Mouse (Mus musculus): ENCODE results near the gene Slc35f5. TPM values are rescaled to one million over a fixed set of nuclear protein-coding genes. Genes with fewer than 3 reads are reported as not detected.

The Slc35f5 gene
- polyA plus RNA-seq, 1 experiment = 14.5 TPM

- Histone ChIP-seq H3K79me2 (ENCODE audit: control insufficient read depth, insufficient read depth) (no peaks in the 10 kb centered on the region), H3K36me3 (ENCODE audit: control insufficient read depth, insufficient read depth) (peaks cover 12% of the 10 kb centered on the region), H3ac (ENCODE audit: control insufficient read depth, insufficient read length) (no peak overlapping the region), H3K4me2 (ENCODE audit: low read depth) (peak overlapping the region; percentile 7), H3K27me3 (ENCODE audit: control insufficient read depth, insufficient read depth, insufficient read length) (no peaks in the 10 kb centered on the region), H3K4me3 (no peak overlapping the region)
- no peak for TF ChIP-seq SRF (IDR thresholded peaks at IDR 0.05; ENCODE audit: control insufficient read depth, insufficient read length, low read depth)
- no peak for TF ChIP-seq POLR2A (IDR thresholded peaks at IDR 0.05; ENCODE audit: insufficient read length, low read depth)
These were observed 16.6 kb downstream of the Slc35f5 start for GRCm38 (mm10) chr1:125576965-125577364.

DNA sequence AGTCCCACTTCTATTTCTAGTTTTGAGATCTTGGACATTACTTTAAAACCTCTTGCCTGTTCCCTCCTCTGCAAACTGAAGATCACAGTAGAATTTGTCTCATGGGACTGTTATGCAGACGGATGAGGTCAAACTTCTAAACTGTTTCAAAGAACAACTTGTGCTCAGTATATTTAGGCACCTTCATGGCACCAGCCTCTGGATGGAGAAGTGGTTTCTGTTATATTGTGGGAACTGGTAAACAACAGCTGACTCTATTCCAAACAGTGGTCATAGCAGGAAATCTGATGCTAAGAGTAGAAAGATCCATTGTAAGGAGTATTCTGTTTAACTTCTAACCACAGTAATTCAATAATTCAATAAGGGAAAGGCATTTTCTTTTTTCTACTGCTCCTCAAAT lies 17.7 kb downstream of the Slc35f5 start:
- H3K4me2 ChIP-seq (ENCODE audit: low read depth) = no peak overlapping the region
- no peaks in the 10 kb centered on the region for H3K79me2 ChIP-seq (ENCODE audit: control insufficient read depth, insufficient read depth)
- no peak overlapping the region for H3K4me3 ChIP-seq
- no peak for TF ChIP-seq USF1 (IDR thresholded peaks at IDR 0.05; ENCODE audit: low read depth)
- TF ChIP-seq POLR2A (IDR thresholded peaks at IDR 0.05; ENCODE audit: insufficient read length, low read depth) = no peak
- TF ChIP-seq MAX (IDR thresholded peaks at IDR 0.05; ENCODE audit: low read depth) = no peak
- TF ChIP-seq POLR2AphosphoS2 (IDR thresholded peaks at IDR 0.05; ENCODE audit: insufficient read length, low read depth) = no peak
- no peaks in the 10 kb centered on the region for H3K27me3 ChIP-seq (ENCODE audit: control insufficient read depth, insufficient read depth, insufficient read length)
- H3K36me3 ChIP-seq (ENCODE audit: control insufficient read depth, insufficient read depth) = peaks cover 7% of the 10 kb centered on the region
- H3ac ChIP-seq (ENCODE audit: control insufficient read depth, insufficient read length) = no peak overlapping the region

DNA sequence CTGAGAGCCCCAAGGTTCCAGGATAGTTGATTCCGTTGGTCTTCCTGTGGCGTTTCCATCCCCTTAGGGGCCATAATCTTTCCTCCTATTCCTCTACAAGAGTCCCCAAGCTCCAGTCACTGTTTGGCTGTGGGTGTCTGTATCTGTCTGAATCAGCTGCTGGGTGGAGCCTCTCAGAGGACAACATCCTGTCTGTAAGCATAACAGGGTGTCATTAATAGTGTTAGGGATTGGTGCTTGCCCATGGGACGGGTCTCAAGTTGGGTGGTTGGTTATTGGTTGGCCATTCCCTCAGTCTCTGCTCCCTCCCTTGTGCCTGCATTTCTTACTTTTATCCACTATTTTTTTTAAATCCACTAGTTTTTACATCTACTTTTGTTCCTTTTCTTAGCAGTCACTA lies 20.7 kb downstream of the Slc35f5 start:
- H3K79me2 ChIP-seq (ENCODE audit: control insufficient read depth, insufficient read depth) = no peaks in the 10 kb centered on the region
- TF ChIP-seq REST (IDR thresholded peaks at IDR 0.05; ENCODE audit: insufficient read depth, insufficient read length) = no peak
- no peak for TF ChIP-seq SRF (IDR thresholded peaks at IDR 0.05; ENCODE audit: control insufficient read depth, insufficient read length, low read depth)
- no peak for TF ChIP-seq POLR2A (IDR thresholded peaks at IDR 0.05; ENCODE audit: insufficient read length, low read depth)
- no peak for TF ChIP-seq MYOD1 (IDR thresholded peaks at IDR 0.05; ENCODE audit: control insufficient read depth in 1 of 3, insufficient read length in 2 of 3, low read depth in 2 of 3)
- H3K4me3 ChIP-seq = no peak overlapping the region
- no peak overlapping the region for H3ac ChIP-seq (ENCODE audit: control insufficient read depth, insufficient read length)
- H3K27me3 ChIP-seq (ENCODE audit: control insufficient read depth, insufficient read depth, insufficient read length) = no peaks in the 10 kb centered on the region
- H3K36me3 ChIP-seq (ENCODE audit: control insufficient read depth, insufficient read depth) = peaks cover 21% of the 10 kb centered on the region
- no peak overlapping the region for H3K4me2 ChIP-seq (ENCODE audit: low read depth)

DNA sequence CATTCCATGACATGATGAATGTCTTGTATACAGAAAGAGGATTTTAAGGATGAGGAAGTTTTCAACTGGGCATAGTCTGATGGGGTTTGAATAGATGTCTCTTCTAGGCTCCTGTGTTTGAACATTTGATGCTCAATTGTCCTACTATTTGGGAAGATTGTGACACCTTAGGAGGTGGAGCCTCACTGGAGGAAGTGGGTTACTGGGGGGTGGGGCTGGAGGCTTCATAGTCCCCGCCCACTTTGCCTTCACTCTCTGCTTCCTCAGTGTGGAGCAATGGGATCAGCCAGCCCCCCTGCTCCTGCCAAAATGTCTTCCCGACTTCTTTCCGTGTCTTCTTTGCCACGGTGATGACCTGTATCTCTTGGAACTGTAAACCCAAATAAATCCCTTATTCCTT lies 43.2 kb downstream of the Slc35f5 start:
- Histone ChIP-seq H3K36me3 (ENCODE audit: control insufficient read depth, insufficient read depth) (no peaks in the 10 kb centered on the region), H3ac (ENCODE audit: control insufficient read depth, insufficient read length) (no peak overlapping the region), H3K4me2 (ENCODE audit: low read depth) (no peak overlapping the region), H3K79me2 (ENCODE audit: control insufficient read depth, insufficient read depth) (no peaks in the 10 kb centered on the region), H3K4me3 (no peak overlapping the region), H3K27me3 (ENCODE audit: control insufficient read depth, insufficient read depth, insufficient read length) (no peaks in the 10 kb centered on the region)
- TF ChIP-seq MYOD1 (IDR thresholded peaks at IDR 0.05; ENCODE audit: control insufficient read depth in 1 of 3, insufficient read length in 2 of 3, low read depth in 2 of 3) (no peak), E2F4 (IDR thresholded peaks at IDR 0.05; ENCODE audit: insufficient read depth) (no peak), REST (IDR thresholded peaks at IDR 0.05; ENCODE audit: insufficient read depth, insufficient read length) (no peak), USF1 (IDR thresholded peaks at IDR 0.05; ENCODE audit: low read depth) (no peak), POLR2AphosphoS2 (IDR thresholded peaks at IDR 0.05; ENCODE audit: insufficient read length, low read depth) (no peak), TCF12 (IDR thresholded peaks at IDR 0.05; ENCODE audit: insufficient read depth, poor library complexity, severe bottlenecking) (no peak), SRF (IDR thresholded peaks at IDR 0.05; ENCODE audit: control insufficient read depth, insufficient read length, low read depth) (no peak), MYOG (IDR thresholded peaks at IDR 0.05; ENCODE audit: control insufficient read depth in 1 of 3, insufficient read depth in 1 of 3, insufficient read length in 2 of 3, low read depth in 2 of 3) (no peak), CEBPB (IDR thresholded peaks at IDR 0.05; ENCODE audit: insufficient read depth, poor library complexity, severe bottlenecking) (no peak)

- TF ChIP-seq E2F4 (IDR thresholded peaks at IDR 0.05; ENCODE audit: insufficient read depth) (no peak), MYOG (IDR thresholded peaks at IDR 0.05; ENCODE audit: control insufficient read depth in 1 of 3, insufficient read depth in 1 of 3, insufficient read length in 2 of 3, low read depth in 2 of 3) (no peak), REST (IDR thresholded peaks at IDR 0.05; ENCODE audit: insufficient read depth, insufficient read length) (no peak), CEBPB (IDR thresholded peaks at IDR 0.05; ENCODE audit: insufficient read depth, poor library complexity, severe bottlenecking) (no peak), USF1 (IDR thresholded peaks at IDR 0.05; ENCODE audit: low read depth) (no peak), MAX (IDR thresholded peaks at IDR 0.05; ENCODE audit: low read depth) (no peak), SRF (IDR thresholded peaks at IDR 0.05; ENCODE audit: control insufficient read depth, insufficient read length, low read depth) (no peak), POLR2A (IDR thresholded peaks at IDR 0.05; ENCODE audit: insufficient read length, low read depth) (no peak), TCF3 (IDR thresholded peaks at IDR 0.05; ENCODE audit: insufficient read length, low read depth) (no peak), TCF12 (IDR thresholded peaks at IDR 0.05; ENCODE audit: insufficient read depth, poor library complexity, severe bottlenecking) (no peak), POLR2AphosphoS2 (IDR thresholded peaks at IDR 0.05; ENCODE audit: insufficient read length, low read depth) (no peak), MYOD1 (IDR thresholded peaks at IDR 0.05; ENCODE audit: control insufficient read depth in 1 of 3, insufficient read length in 2 of 3, low read depth in 2 of 3) (no peak)
- H3K27me3 ChIP-seq (ENCODE audit: control insufficient read depth, insufficient read depth, insufficient read length) = no peaks in the 10 kb centered on the region
- H3K79me2 ChIP-seq (ENCODE audit: control insufficient read depth, insufficient read depth) = no peaks in the 10 kb centered on the region
- H3K36me3 ChIP-seq (ENCODE audit: control insufficient read depth, insufficient read depth) = no peaks in the 10 kb centered on the region
- no peak overlapping the region for H3K4me3 ChIP-seq
- H3K4me2 ChIP-seq (ENCODE audit: low read depth) = no peak overlapping the region
- no peak overlapping the region for H3ac ChIP-seq (ENCODE audit: control insufficient read depth, insufficient read length)
These were observed 46.9 kb downstream of the Slc35f5 start for GRCm38 (mm10) chr1:125607087-125607803.

Data from myocyte (in vitro differentiated cells).